Mouse (Mus musculus) left cerebral cortex, postnatal 4 days (tissue): ENCODE measurements around the gene Dpf2. TPM values are rescaled to one million over a fixed set of nuclear protein-coding genes. Genes with fewer than 3 reads are reported as not detected.

ENCODE experiments used
- DNase-seq: peaks from one replicate; pipeline ENCODE4 v3.0.0-alpha.2; 2022
- intact Hi-C: fragments of 180-260 bp; cut with DNase I; formaldehyde crosslinking; loops from one replicate; pipeline ENCODE4 v1.15.1; 2025
- total RNA-seq, 2 experiments: library from RNA; stranded (reverse); gene quantifications; 2 replicates each; pipeline ENCODE4 v1.2.3; 2021

The Dpf2 gene
- total RNA-seq, 2 experiments from 2014 or later: 76.1 to 84.1 TPM

DNA sequence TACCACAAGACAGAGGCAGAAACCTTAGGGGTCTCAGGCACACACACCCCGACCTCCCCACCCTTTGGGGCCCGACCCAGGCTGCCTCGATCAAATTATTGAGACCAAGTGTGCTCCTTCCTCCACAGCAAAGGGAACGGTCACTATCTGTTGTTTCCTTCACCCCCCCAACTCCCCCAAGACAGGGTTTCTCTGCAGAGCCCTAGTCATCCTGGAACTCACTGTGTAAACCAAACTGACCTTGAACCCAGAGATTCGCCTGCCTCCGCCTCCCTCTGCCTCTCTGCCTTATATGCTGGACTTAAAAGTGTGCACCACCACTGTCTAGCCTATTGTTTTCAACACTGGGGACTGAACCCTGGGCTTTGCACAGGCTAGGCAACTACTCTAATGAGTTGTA is 41.1 kb downstream of the Dpf2 start:
- DNase-seq: no peak
- intact Hi-C loops: no loop called here

DNA sequence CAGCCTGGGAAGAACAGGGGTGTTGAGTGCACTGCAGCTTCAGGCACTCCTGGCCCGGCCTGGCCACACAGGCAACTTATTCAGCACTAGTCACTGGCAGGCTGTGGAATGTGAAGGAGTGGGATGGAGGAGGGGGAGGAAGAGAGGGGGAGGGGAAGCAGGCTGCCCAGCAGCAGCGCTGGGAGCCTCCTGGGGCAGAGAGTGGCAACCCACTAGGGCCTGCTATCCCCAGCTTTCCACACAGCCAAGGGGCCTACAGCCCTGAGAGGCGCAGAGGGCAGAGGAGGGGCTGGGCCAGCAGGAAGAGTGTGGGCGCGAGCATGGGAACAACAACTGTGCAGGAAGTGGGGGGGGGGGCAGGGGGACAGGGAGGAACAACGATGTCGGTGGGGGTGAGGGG is 41.5 kb downstream of the Dpf2 start:
- intact Hi-C loops: no loop called here
- DNase-seq: no peak

- intact Hi-C loops: no loop called here
- DNase-seq: no peak
Measured at GRCm38 (mm10) chr19:5868096-5868495, 44.7 kb downstream of the Dpf2 start.

DNA sequence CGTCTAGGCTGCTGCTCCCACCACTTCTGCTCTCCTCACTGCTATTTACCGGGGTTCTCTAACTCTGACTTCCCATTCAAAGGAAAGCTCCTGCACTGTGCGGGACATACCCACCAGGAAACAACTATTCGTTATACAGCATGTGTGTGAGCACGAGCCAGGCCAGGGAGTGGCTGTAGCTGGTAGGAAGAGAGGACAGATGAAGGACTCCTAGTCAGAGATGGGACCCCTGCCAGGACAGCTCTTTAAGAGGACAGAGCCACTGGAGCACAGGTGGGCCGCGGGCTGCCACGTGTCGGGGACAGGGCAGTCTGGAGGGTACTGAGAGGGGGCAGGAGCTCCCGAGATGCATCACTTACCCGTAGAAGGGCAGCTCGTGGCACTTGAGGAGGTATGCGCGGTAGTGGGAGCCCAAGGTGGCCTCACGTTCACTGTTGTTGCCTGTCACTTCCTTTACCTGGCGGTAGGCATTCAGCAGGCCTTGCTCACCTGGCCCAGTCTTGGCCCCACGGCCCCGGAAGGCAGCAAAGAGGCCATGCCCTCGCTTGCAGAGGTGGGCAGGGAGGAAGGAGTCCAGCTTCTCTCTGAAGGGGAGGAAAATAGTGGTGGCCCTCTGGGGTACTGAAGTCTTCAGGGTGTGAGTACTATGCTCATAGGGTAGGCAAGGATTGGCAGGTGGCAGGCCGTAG is 48.0 kb downstream of the Dpf2 start:
- intact Hi-C loops: no loop called here
- DNase-seq: no peak

- intact Hi-C loops: no loop called here
- no peak for DNase-seq
Measured at GRCm38 (mm10) chr19:5863776-5864175, 49.0 kb downstream of the Dpf2 start.

GRCm38 (mm10) chr19:5862335-5863085 is 50.3 kb downstream of the Dpf2 start:
- DNase-seq: no peak
- intact Hi-C loops: no loop called here

- intact Hi-C loops: no loop called here
- no peak for DNase-seq
Measured at GRCm38 (mm10) chr19:5856604-5857003, 56.2 kb downstream of the Dpf2 start.

DNA sequence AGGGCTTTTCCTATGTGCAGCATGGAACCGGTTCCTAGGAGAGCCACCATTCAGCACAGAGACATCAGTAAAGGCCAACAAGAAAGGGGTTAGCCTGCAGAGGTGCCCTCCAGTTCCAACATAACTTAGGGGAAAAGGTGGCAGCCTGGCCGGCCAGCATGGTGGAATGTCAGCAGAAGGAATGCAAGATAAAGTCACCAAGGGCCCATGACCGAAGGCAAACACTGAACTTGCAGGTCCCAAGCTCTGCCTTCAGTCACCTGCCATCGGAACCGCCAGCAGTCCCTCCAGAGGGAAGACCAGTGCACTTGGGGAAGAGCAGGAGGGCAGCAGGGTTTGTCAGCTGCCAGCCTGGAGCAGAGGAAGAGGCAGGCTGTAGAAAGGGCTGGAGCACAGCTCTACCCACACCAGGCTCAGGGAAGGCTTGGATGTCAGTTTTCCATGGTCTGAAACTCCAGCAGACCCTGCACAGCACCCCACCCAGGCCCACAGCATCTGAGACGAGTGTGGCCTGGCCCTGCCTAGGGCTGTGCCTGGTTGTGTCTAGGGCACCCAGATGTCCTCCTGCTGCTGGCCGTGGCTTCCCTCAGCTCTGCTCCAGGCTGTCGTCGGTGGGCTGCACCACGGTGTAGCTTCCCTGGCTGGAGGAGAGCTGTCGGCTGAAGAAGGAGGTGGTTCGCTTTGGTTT is 60.6 kb downstream of the Dpf2 start:
- DNase-seq: no peak
- intact Hi-C loops: no loop called here

GRCm38 (mm10) chr19:5851481-5851971 is 61.3 kb downstream of the Dpf2 start:
- DNase-seq: no peak
- intact Hi-C loops: no loop called here

- no peak for DNase-seq
- intact Hi-C loops: no loop called here
Measured at GRCm38 (mm10) chr19:5850860-5851259, 62.0 kb downstream of the Dpf2 start.

- intact Hi-C loops: no loop called here
- peak; percentile 93 for DNase-seq
Measured at GRCm38 (mm10) chr19:5849843-5850527, 62.8 kb downstream of the Dpf2 start.

DNA sequence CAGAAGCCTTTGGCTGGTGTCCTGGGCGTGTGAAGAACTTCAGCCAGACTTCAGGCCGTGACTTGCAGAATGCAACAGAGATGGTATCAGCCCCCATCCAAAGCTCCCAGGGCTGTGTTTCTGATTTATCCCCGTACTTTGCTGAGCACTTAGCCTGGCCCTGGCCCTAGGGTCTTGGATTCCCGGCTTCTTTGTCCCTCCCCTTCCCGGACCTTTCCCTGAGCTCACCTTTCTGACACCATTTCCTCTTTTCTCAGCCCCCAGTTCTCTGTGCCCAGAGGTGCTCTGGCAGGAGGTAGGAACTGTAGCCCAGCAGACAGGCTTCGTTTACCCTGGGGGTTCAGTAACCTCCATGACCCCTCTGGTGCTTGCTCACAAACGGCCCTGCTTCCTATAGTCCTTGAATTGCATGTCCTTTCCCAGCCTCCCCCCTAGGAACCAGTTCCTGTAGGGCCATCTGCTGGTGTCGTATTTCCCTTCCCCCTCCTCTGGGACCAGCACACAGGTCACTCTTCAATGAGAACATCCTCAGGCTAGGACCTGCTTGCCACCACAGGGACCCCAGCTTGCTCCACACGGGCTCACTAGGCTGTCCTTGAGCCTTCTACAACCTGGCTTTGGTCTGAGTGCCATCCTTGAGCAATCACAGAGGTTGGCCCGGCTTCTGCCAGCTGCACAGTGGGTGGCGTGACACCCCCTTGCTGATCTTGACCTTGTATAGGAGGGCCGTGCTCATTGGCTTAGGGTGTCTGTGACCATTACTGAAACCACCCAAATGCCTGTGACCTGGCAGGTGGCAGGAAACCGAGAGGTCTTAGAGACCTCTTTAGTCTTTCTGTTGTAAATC is 63.8 kb downstream of the Dpf2 start:
- DNase-seq: no peak
- intact Hi-C loops: no loop called here

GRCm38 (mm10) chr19:5848032-5848825 is 64.6 kb downstream of the Dpf2 start:
- peak; percentile 58 for DNase-seq
- intact Hi-C loops: no loop called here

DNA sequence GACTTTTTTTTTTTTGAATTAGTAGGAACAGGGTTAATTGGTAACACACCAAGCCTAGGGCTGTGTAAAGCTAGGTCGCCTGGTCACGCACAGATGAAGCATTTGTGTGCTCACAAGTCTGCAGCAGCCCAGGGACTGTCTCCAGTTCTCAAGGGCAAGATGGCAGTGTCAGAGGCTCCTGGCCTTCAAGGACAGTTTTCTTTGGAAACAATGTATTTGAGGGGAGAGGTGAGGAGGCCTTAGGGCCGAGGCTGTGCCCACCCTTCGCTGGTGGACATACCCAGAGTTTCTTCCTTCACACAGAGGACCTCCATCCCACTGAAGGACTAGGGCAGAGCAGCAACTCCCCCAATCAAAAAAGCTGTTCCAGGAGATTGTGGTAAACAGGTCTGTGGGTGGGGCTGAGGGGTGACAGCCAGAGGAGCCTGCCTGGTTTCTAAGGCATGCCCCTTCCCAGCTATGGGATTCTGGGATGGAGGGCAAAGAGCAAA is 65.5 kb downstream of the Dpf2 start:
- intact Hi-C loops: no loop called here

GRCm38 (mm10) chr19:5846557-5847305 is 66.1 kb downstream of the Dpf2 start:
- intact Hi-C loops: no loop called here
- peak; percentile 86 for DNase-seq

More for the DNA sequence above, 65.5 kb downstream of the Dpf2 start:
- DNase-seq: no peak
